Mouse (Mus musculus) layer of hippocampus, adult 2 months (tissue): ENCODE measurements around the gene Has1. TPM values are rescaled to one million over a fixed set of nuclear protein-coding genes. Genes with fewer than 3 reads are reported as not detected.
A peak's percentile ranks its signal among the peaks of the same experiment; 100 is the strongest.

Experiments
- DNase-seq, 2 experiments: peaks; one replicate each; pipeline ENCODE4 v3.0.0; 2022; ENCODE audit warnings: low spot score in 2 of 2
- H3K27ac ChIP-seq: fragments of 200-600 bp; 2 replicates; pipeline ENCODE4 v1.8.1; 2022
- H3K4me3 ChIP-seq: fragments of 200-600 bp; 2 replicates; pipeline ENCODE4 v1.8.1; 2022; ENCODE audit warnings: mild to moderate bottlenecking
- CTCF ChIP-seq: fragments of 200-600 bp; conservative IDR thresholded peaks from 2 replicates; pipeline ENCODE4 v1.8.1; 2022; ENCODE audit warnings: antibody characterized with exemption, mild to moderate bottlenecking, moderate library complexity
- total RNA-seq, 2 experiments: library from RNA; stranded (reverse); gene quantifications; 2 replicates each; pipeline ENCODE4 v1.2.3; 2021

The Has1 gene
- total RNA-seq, 2 experiments from 2014 or later, result 0.25 to 0.56 TPM

- Histone ChIP-seq H3K27ac (peak overlapping the region; percentile 92), H3K4me3 (peak overlapping the region; percentile 61)
- no peak for TF ChIP-seq CTCF
- DNase-seq, result no peak
Measured at GRCm38 (mm10) chr17:17837426-17837825, 17.6 kb downstream of the Has1 start.

- Histone ChIP-seq H3K27ac (peak overlapping the region; percentile 92; the same call in 1 of the 2 replicates), H3K4me3 (no peak overlapping the region)
- no peak for DNase-seq
- TF ChIP-seq CTCF, result no peak
Measured at GRCm38 (mm10) chr17:17836101-17836500, 18.9 kb downstream of the Has1 start.

- no peak for DNase-seq
- no peak for TF ChIP-seq CTCF
- Histone ChIP-seq H3K4me3 (no peak overlapping the region), H3K27ac (no peak overlapping the region)
Measured at GRCm38 (mm10) chr17:17834896-17835295, 20.1 kb downstream of the Has1 start.

GRCm38 (mm10) chr17:17830731-17831130 lies 24.3 kb downstream of the Has1 start:
- Histone ChIP-seq H3K4me3 (no peak overlapping the region; the same call in 1 of the 2 replicates), H3K27ac (peak overlapping the region; percentile 9; the same call in 1 of the 2 replicates)
- no peak for DNase-seq
- no peak for TF ChIP-seq CTCF

GRCm38 (mm10) chr17:17829816-17830535 lies 25.0 kb downstream of the Has1 start:
- peak overlapping the region; percentile 86 for H3K4me3 ChIP-seq
- no peak for DNase-seq
- no peak for TF ChIP-seq CTCF
- peak overlapping the region; percentile 100 for H3K27ac ChIP-seq

- TF ChIP-seq CTCF, result no peak
Measured at GRCm38 (mm10) chr17:17829052-17829785, 25.8 kb downstream of the Has1 start.

GRCm38 (mm10) chr17:17828191-17828981 lies 26.6 kb downstream of the Has1 start:
- Histone ChIP-seq H3K27ac (peak overlapping the region; percentile 100), H3K4me3 (peak overlapping the region; percentile 86)
- DNase-seq, result no peak
- no peak for TF ChIP-seq CTCF

More at GRCm38 (mm10) chr17:17829052-17829785, 25.8 kb downstream of the Has1 start:
- peak overlapping the region; percentile 100 for H3K27ac ChIP-seq
- no peak for DNase-seq
- H3K4me3 ChIP-seq, result peak overlapping the region; percentile 86

GRCm38 (mm10) chr17:17827658-17828190 lies 27.3 kb downstream of the Has1 start:
- Histone ChIP-seq H3K27ac (peak overlapping the region; percentile 100), H3K4me3 (peak overlapping the region; percentile 86)
- no peak for TF ChIP-seq CTCF
- peak in 1 of 2 experiments; percentile 50 for DNase-seq

- Histone ChIP-seq H3K27ac (peak within 1 kb of the TSS; percentile 100), H3K4me3 (peak within 1 kb of the TSS; percentile 86)
- DNase-seq, result peak; percentile 93
- no peak for TF ChIP-seq CTCF
Measured at GRCm38 (mm10) chr17:17826751-17827657, 28.0 kb downstream of the Has1 start, which contains the start of gene Spaca6. Gene Spaca6, plus strand, starts transcription at chr17:17827158.

GRCm38 (mm10) chr17:17825921-17826591 lies 28.9 kb downstream of the Has1 start:
- no peak for DNase-seq
- no peak for TF ChIP-seq CTCF
- Histone ChIP-seq H3K4me3 (peak overlapping the region; percentile 86), H3K27ac (peak overlapping the region; percentile 100)
